Mouse (Mus musculus) embryonic facial prominence, embryonic 10.5 days (tissue): ENCODE measurements around the gene Mtcl1. TPM values are rescaled to one million over a fixed set of nuclear protein-coding genes. Genes with fewer than 3 reads are reported as not detected.

Source experiments
- DNase-seq: peaks from one replicate; pipeline ENCODE4 v3.0.0-alpha.2; 2017; ENCODE audit warnings: low spot score
- H3K27ac ChIP-seq: fragments of 300-500 bp; sonication (generic); replicated peaks from 2 replicates; pipeline ENCODE4 v1.5.1; 2016; ENCODE audit warnings: mild to moderate bottlenecking
- H3K27me3 ChIP-seq: fragments of 300-500 bp; sonication (generic); replicated peaks from 2 replicates; pipeline ENCODE4 v1.6.1; 2016; ENCODE audit warnings: low read depth, mild to moderate bottlenecking; ENCODE audit not compliant: poor library complexity, severe bottlenecking
- H3K36me3 ChIP-seq: fragments of 300-500 bp; sonication (generic); replicated peaks from 2 replicates; pipeline ENCODE4 v1.6.1; 2016; ENCODE audit warnings: mild to moderate bottlenecking, moderate library complexity
- H3K4me1 ChIP-seq: fragments of 300-500 bp; sonication (generic); 2 replicates; pipeline ENCODE4 v1.6.1; 2016
- H3K4me3 ChIP-seq: fragments of 300-500 bp; sonication (generic); 2 replicates; pipeline ENCODE4 v1.5.1; 2016; ENCODE audit warnings: mild to moderate bottlenecking, moderate library complexity
- H3K9me3 ChIP-seq: fragments of 300-500 bp; sonication (generic); 2 replicates; pipeline ENCODE4 v1.6.1; 2016; ENCODE audit warnings: mild to moderate bottlenecking
- WGBS: fragments of 180-500 bp; shearing (Covaris S2); methylation state at CpG from one replicate; pipeline ENCODE4 v1.1.7; 2016; 5-methylcytosine and 5-hydroxymethylcytosine counted together
- polyA plus RNA-seq: library from polyadenylated mRNA; unstranded; fragments of >200 nt; fragmentation: Nextera tagmentation; extraction: Ambion mirVana; gene quantifications from 2 replicates; pipeline ENCODE4 v1.2.1, GENCODE M21; 2016

The Mtcl1 gene
- 13.2 and 22.3 TPM in 2 replicates for polyA plus RNA-seq

DNA sequence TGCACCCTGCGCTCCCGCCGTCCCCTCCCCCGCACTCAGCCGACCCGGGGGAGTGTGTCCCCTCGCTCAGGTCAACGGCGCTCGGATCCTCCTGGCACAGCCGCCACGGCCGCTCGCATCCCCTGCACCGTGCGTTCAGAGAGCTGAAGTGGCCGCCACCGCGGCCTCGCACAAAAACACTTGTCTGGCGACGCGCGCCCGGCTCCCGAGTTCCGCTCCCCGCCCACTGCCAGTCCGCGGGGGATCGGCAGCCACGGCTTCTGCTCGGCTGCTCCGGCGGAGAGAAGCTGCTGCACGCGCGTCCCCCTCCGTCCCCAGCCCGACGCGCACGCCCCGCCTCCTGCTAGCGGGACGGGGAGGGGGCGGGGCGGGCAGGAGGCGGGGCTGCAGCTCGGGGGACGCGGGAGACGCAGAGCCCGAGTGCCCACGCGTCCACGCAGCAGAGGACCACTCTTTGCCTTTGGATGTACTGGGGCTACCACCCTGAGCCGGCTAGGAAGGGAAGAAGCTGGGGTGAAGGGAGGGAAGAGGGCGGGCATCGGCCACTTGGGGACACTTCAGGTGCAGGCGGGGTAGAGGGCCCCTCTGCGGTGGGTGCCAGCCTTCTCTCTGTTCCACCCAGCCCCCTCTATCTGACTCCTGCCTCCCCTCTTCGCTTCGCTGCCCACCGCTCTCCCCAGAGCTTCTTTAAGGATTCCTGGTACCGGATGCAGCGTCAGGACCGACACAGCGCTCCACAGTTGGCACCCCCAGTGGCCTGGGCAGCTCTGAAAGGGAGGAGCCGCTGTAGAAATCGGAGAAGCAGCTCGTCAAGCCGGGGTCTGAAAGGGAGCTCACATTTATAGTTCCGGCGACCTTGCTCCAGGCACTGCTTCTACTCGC lies at the start of gene Mtcl1:
Gene Mtcl1 (minus strand): TSS at position 291 of the 882 bp plus-strand sequence.
- peak within 1 kb of the TSS; percentile 86 for H3K4me3 ChIP-seq
- no peaks in the 10 kb centered on the region for H3K9me3 ChIP-seq
- H3K27ac ChIP-seq, result peak within 1 kb of the TSS; percentile 90
- H3K27me3 ChIP-seq, result peaks cover 57% of the 10 kb centered on the region
- H3K4me1 ChIP-seq, result peaks cover 66% of the 10 kb centered on the region
- peak; percentile 88 for DNase-seq
- no peaks in the 10 kb centered on the region for H3K36me3 ChIP-seq
- under 1% methylated on average over 76 of the region's 76 CpGs for WGBS

DNA sequence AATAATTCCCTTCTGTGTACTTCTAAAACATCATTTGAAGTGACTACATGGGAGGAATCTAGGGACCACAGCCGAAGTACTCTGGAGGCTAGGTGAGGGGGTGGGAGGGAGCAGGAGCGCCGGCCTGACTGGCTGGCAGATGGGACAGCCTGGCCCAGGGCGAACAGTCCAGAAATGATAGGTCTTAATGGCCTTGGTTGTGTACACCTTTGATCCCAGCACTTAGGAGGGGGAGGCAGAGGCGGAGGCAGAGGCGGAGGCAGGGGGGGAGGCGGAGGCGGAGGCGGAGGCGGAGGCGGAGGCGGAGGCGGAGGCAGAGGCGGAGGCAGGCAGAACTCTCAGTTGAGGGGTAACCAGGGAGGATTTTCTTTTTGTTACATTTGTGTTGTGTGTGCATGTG lies 49.0 kb upstream of the Mtcl1 start:
- 92% methylated on average over 14 of the region's 14 CpGs for WGBS

DNA sequence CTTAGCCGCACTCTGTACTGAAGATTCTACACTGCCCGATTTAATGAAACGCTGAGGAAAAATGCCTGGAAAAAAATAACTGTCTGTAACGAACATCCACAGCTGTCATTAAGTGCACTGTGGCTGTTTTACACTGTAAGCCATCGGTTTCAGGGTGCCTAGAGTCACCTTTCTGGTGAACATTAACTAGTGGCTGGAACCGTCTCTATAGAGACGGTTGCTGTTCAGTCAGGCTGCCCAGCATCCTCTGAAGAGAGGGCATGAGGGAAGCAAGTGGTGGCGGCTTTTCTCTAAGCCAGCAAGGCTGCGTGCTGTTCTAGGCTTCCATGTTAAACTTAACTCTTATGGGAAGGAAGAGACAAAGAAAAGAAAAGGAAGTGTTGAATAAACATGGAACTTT lies 47.0 kb upstream of the Mtcl1 start:
- peaks cover 86% of the 10 kb centered on the region for H3K36me3 ChIP-seq
- no peaks in the 10 kb centered on the region for H3K4me1 ChIP-seq
- WGBS, result 97% methylated on average over 9 of the region's 9 CpGs
- no peak for DNase-seq
- H3K9me3 ChIP-seq, result no peaks in the 10 kb centered on the region; the same call in 1 of the 2 replicates
- H3K27me3 ChIP-seq, result no peaks in the 10 kb centered on the region
- H3K4me3 ChIP-seq, result no peak overlapping the region
- H3K27ac ChIP-seq, result no peak overlapping the region

More for the DNA sequence above, 49.0 kb upstream of the Mtcl1 start:
- H3K27me3 ChIP-seq, result no peaks in the 10 kb centered on the region
- H3K4me3 ChIP-seq, result no peak overlapping the region
- peak; percentile 15 for DNase-seq
- no peaks in the 10 kb centered on the region; the same call in 1 of the 2 replicates for H3K9me3 ChIP-seq
- peaks cover 97% of the 10 kb centered on the region for H3K36me3 ChIP-seq
- no peaks in the 10 kb centered on the region for H3K4me1 ChIP-seq
- H3K27ac ChIP-seq, result no peak overlapping the region

DNA sequence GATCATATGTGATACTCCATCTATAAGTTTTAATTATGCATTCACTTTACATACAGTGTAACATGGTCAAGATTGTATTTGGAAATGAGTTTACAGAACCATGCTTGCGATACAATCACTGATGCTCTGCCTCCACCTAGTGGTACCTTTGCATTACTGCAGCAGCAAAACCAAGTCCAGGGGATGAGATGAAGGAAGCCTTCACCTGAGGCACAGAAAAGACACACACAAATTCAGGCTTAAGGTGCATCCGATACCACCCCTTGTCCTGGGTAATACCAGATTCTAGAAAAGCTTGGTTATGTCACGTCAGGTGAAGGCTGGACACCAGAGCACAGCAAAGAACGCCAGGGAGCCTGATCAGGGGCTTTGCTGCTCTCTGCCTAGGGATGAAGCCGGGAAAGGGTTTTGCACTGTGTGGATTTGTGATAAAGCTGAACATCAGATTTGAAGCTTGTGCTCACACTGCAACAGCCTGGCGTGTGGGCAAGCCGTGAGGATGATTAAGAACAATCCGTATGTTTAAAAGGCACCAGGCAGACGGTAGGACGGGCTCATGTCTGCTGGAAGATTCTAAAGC lies 40.6 kb upstream of the Mtcl1 start:
- Histone ChIP-seq H3K36me3 (peaks cover 21% of the 10 kb centered on the region), H3K9me3 (no peaks in the 10 kb centered on the region), H3K4me3 (no peak overlapping the region), H3K27me3 (0 out of 2 replicates have a peak, but pooled peaks cover under 1% of the 10 kb centered on the region), H3K4me1 (peaks cover 4% of the 10 kb centered on the region), H3K27ac (no peak overlapping the region)
- 45% methylated on average over 10 of the region's 10 CpGs for WGBS
- peak; percentile 60 for DNase-seq

DNA sequence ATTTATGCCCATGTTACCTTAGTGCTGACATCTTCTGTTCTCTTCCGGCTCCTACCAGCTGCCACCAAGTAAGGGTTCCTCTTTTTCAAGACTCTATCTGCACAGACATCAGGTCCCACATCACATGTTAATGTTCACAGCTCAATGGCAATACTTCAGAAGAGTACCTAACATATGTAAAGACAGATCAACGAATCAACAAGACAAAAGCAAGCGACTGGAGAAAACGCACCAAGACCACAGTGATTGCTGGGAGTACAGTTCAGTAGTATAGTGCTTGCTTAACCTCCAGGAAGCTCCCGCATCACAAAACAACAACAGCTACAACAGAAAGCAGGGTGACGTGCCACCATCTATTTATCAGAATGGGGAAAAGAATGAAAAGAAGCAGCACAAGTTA lies 37.0 kb upstream of the Mtcl1 start:
- no peak overlapping the region for H3K4me3 ChIP-seq
- H3K36me3 ChIP-seq, result no peaks in the 10 kb centered on the region
- no peak overlapping the region for H3K27ac ChIP-seq
- H3K4me1 ChIP-seq, result peaks cover 22% of the 10 kb centered on the region
- WGBS, result 93% methylated on average over 6 of the region's 6 CpGs
- no peaks in the 10 kb centered on the region for H3K9me3 ChIP-seq
- no peak for DNase-seq
- H3K27me3 ChIP-seq, result peaks cover 18% of the 10 kb centered on the region

DNA sequence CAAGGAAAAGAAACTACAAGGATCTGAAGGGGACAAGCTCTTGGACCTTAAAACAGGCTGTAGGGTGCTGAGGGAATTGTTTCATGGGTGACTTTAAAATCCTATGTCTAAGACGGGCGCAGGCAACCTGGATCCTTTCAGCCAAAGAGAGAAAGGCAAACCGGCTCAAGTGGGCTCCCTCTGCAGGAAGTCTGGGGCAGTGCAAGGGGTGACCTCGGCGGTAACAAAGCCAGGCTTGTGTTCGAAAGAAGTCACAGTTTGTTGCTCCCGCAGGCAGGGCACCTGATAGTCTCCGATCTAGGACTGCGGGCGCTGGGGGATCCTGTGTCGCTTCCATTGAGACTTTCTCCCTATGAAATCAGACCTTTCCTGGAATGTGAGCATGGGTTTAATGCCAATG lies 36.2 kb upstream of the Mtcl1 start:
- 7% methylated on average over 11 of the region's 11 CpGs for WGBS
- peaks cover 27% of the 10 kb centered on the region for H3K4me1 ChIP-seq
- no peaks in the 10 kb centered on the region for H3K36me3 ChIP-seq
- H3K27me3 ChIP-seq, result peaks cover 26% of the 10 kb centered on the region
- DNase-seq, result peak; percentile 85
- H3K4me3 ChIP-seq, result no peak overlapping the region
- peak overlapping the region; percentile 27; the same call in 1 of the 2 replicates for H3K27ac ChIP-seq
- no peaks in the 10 kb centered on the region for H3K9me3 ChIP-seq

DNA sequence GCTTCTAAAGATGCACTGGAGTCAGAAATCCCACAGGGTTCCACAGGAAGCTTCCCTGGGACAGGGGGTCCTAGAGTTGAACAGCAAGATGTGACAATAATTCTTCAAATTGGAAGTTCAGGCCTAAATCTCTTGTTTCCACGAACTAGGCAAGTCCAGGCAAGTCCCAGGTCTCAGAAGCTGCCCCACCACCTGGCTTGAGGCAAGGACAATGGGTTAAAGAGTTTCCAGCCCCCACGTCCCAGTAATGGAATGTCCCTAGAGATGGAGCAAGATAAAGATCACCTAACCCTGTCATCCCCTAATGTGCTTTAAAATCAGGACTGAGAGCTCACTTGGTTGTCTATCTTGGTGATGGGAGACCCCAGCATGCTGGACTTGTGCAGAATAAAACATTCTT lies 35.4 kb upstream of the Mtcl1 start:
- no peaks in the 10 kb centered on the region for H3K9me3 ChIP-seq
- no peak overlapping the region for H3K4me3 ChIP-seq
- 53% methylated on average over 2 of the region's 2 CpGs for WGBS
- DNase-seq, result no peak
- no peak overlapping the region for H3K27ac ChIP-seq
- peaks cover 34% of the 10 kb centered on the region for H3K27me3 ChIP-seq
- no peaks in the 10 kb centered on the region for H3K36me3 ChIP-seq
- H3K4me1 ChIP-seq, result peaks cover 35% of the 10 kb centered on the region

DNA sequence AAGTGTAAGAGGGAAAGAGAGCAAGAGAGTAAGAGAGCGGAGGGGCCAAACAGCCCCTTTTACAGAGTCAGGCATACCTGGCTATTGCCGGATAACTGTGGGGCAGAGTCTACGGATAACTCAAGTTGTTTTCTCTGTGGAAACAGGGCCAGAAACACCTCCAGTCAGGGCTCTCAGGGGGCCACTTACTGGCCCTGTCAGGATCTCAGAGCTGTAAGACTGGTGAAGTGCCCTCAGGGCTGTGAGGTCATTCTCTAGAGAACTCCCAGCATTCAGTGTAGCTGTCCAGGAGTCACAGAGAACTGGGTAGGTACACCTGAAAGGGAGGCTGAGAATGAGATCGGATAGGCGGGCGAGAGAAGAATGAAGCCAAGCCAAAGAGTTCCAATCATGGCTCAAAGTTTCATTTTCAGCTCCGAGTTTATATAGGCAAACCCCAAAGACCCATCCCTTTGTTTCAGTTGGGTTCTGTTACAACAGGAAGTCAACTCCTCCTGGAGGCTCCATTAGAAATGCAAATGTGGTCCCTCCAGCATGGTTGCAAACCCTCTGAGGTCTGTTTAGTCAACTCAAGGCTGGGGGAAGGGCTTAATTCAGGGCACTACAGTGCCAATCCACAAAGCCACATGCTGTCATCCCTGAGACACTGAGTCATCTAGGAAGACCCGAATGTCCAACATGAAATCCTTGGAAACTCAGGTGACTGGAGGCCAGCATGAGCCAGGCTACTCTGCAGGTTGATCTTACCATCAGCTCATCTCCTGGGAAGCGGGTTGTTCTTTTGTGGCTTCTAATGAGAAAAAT lies 34.3 kb upstream of the Mtcl1 start:
- Histone ChIP-seq H3K27ac (no peak overlapping the region; the same call in 1 of the 2 replicates), H3K4me1 (peaks cover 46% of the 10 kb centered on the region), H3K9me3 (no peaks in the 10 kb centered on the region), H3K4me3 (no peak overlapping the region), H3K36me3 (no peaks in the 10 kb centered on the region), H3K27me3 (peaks cover 44% of the 10 kb centered on the region)
- no peak for DNase-seq
- 62% methylated on average over 9 of the region's 9 CpGs for WGBS

DNA sequence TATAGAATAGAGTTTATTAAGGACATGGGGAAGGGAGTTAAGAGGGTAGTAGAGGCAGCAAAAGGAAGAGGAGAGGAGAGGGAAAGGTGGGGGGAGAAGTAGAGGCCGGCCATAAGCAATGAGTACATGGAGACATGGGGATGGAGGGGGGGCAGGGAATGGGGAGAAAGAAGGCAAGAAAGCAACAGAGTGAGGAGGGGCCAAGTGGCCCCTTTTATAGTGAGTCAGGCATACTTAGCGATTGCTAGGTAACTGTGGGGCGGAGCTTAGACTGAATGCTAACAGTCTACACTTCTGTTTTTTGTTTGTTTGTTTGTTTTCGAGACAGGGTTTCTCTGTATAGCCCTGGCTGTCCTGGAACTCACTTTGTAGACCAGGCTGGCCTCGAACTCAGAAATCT lies 31.7 kb upstream of the Mtcl1 start:
- Histone ChIP-seq H3K4me1 (peaks cover 44% of the 10 kb centered on the region), H3K4me3 (no peak overlapping the region), H3K27me3 (peaks cover 59% of the 10 kb centered on the region), H3K9me3 (no peaks in the 10 kb centered on the region), H3K36me3 (no peaks in the 10 kb centered on the region), H3K27ac (peak overlapping the region; percentile 83; the same call in 1 of the 2 replicates)
- WGBS, result 74% methylated on average over 5 of the region's 5 CpGs
- no peak for DNase-seq

DNA sequence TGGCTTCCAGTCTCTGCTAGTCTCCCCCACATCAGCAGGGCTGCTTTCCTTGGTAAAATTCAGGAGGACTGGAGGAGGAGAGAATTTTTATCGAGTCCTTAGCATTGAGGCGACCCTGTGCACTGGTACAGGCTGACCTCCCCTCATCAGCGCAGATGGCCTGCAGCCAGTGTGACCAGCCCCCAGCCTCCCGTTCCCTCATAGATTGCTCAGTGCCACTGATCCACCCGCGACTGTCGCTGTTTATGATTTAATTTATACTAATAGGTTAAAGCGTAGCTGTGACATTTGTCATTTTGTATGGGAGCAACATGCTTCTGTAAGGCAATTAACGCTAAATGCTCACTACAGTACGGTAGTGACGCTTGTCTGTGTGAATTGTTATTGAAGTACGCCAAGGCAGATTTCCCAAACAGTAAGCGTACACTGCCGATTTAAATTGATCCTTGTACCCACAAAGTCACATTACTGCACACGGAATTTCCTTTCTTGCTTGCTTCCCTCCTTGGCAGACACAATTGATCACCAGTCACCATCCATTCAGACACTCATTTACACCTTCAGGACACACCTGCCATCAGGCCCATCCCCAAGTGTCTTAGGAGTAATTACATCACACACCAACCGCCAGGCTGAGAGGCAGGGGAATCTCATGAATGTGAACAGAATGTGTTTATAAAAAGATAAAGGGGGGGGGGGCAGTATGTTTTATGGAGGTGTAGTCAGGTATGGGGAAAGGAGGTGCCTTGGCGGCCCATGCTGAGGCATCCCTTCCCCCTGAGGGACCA lies 31.1 kb upstream of the Mtcl1 start:
- Histone ChIP-seq H3K4me1 (peaks cover 44% of the 10 kb centered on the region), H3K27ac (peak overlapping the region; percentile 83), H3K27me3 (peaks cover 59% of the 10 kb centered on the region), H3K36me3 (no peaks in the 10 kb centered on the region), H3K4me3 (peak overlapping the region; percentile 47), H3K9me3 (no peaks in the 10 kb centered on the region)
- 19% methylated on average over 17 of the region's 17 CpGs for WGBS
- DNase-seq, result no peak

DNA sequence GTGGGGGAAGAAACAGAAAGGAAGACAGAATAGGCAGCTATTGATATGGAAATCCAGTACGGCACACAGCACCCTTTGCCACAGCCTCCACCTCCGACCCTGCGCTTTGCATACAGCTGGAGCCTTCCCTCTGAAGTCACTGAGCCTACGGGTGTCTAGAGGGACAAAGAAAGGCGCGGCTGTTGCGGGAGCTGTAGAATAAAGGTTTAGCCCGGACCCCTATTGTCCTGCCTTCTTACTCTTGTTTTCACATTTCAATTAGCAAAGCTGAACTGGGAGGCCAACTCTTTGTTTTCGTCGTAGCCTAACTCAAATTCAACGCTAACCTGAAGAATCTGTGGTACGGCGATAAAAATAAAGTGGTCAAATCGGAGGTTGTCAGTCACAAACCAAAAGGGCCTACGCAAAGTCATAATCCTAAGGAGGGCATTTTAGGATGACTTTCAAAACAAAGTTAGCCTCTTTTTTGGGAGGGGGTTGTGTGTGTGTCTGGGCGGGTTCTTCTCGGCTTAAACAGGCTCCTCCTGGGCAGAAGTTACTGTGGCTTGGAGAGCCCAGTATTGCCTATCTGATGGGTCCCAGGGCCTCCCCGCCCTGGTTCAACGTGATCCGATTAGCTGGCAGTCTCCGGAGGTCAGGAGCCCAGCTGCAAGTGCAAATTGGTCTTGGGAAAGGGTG lies 30.4 kb upstream of the Mtcl1 start:
- peak; percentile 65 for DNase-seq
- no peaks in the 10 kb centered on the region for H3K36me3 ChIP-seq
- H3K4me3 ChIP-seq, result peak overlapping the region; percentile 47
- H3K9me3 ChIP-seq, result no peaks in the 10 kb centered on the region
- H3K27me3 ChIP-seq, result peaks cover 57% of the 10 kb centered on the region
- 3% methylated on average over 21 of the region's 21 CpGs for WGBS
- peaks cover 42% of the 10 kb centered on the region for H3K4me1 ChIP-seq
- H3K27ac ChIP-seq, result peak overlapping the region; percentile 83
